Mouse (Mus musculus) right cerebral cortex, postnatal 4 days (tissue): ENCODE data around the gene 4930438A08Rik.
A peak's percentile ranks its signal among the peaks of the same experiment; 100 is the strongest.
"Not testable (repeated sequence)": the region's sequence is repeated elsewhere in the genome, so short reads cannot be mapped to it uniquely, and the experiment has no call there.

Source experiments
- DNase-seq: peaks from one replicate; pipeline ENCODE4 v3.0.0-alpha.2; 2022

The 4930438A08Rik gene

DNA sequence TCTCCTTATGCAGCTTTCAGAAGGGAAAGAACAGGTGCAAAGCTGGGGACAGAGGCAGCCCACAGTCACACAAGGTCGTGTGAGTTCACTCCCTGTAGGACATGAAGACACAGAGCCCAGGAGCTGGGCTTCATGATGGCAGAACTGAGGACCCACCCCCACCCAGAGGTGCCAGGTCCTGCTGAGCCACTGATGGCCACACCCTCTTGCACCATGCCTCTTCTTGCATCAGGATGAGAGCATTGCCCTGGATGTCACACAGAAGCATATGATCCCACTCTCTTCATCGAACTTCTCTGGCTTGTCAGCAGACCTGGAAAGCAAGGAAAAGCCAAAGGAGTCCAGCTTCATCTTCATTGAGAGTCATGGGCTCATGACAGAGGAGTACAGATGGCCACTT lies at the start of gene 4930438A08Rik:
TSS of gene 4930438A08Rik (plus strand) at position 228 of the 400 bp plus-strand sequence.
- DNase-seq = no peak

DNA sequence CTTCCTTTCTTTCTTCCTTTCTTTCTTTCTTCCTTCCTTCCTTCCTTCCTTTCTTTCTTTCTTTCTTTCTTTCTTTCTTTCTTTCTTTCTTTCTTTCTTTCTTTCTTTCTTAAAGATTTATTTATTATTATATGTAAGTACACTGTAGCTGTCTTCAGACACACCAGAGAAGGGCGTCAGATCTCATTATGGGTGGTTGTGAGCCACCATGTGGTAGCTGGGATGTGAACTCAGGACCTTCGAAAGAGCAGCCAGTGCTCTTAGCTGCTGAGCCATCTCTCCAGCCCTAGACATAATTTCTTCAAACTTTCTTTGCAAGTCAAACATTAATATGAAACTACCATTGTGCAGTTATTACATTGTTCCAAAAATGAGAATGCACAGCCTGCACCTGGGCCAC lies 49.7 kb upstream of the 4930438A08Rik start:
- not testable (repeated sequence) for DNase-seq

GRCm38 (mm10) chr11:58225655-58226054 lies 48.9 kb upstream of the 4930438A08Rik start:
- DNase-seq = peak; percentile 36

GRCm38 (mm10) chr11:58226425-58226824 lies 48.2 kb upstream of the 4930438A08Rik start:
- DNase-seq = no peak

DNA sequence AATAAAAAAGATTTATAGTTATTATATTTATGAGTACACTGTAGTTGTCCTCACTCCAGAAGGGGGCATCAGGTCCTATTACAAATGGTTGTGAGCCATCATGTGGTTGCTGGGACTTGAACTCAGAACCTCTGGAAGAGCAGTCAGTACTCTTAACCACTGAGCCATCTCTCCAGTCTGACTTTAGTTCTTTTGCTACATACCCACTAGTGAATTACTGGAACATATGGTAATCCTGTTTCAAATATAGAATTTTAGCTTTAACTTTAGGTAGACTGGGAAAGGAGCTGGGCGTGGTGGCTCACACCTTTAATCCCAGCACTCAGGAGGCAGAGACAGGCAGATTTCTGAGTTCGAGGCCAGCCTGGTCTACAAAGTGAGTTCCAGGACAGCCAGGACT lies 46.6 kb upstream of the 4930438A08Rik start:
- not testable (repeated sequence) for DNase-seq

DNA sequence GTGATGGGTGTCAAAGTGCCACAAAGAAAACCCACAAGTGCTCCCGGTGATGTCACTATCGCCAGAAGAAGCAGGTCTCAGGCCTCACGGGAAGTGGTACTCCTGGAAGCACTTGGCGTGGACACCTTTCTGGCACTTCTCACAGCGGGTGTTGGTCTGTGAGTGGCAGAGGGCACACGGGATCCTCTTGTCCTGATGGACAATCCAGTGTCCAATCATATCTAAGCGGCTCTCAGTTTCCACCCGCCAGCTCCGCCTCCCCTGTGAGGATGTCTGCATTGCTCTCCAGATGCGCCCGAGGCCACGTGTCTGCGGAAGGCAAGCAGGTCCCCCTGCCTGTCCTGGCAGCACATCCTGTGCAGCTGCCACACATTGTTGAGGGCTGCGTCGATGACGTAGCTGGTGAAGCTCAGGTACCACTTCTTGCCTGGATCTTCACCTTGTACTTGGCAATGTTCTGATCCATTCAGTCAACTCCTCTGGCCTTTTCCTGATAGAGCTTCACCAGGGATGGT lies 44.1 kb upstream of the 4930438A08Rik start:
- no peak for DNase-seq

- no peak for DNase-seq
These were observed 43.4 kb upstream of the 4930438A08Rik start for GRCm38 (mm10) chr11:58231156-58231555.

- DNase-seq = not testable (repeated sequence)
These were observed 40.0 kb upstream of the 4930438A08Rik start for GRCm38 (mm10) chr11:58234551-58234950.

- no peak for DNase-seq
These were observed 39.4 kb upstream of the 4930438A08Rik start for GRCm38 (mm10) chr11:58235152-58235551.

DNA sequence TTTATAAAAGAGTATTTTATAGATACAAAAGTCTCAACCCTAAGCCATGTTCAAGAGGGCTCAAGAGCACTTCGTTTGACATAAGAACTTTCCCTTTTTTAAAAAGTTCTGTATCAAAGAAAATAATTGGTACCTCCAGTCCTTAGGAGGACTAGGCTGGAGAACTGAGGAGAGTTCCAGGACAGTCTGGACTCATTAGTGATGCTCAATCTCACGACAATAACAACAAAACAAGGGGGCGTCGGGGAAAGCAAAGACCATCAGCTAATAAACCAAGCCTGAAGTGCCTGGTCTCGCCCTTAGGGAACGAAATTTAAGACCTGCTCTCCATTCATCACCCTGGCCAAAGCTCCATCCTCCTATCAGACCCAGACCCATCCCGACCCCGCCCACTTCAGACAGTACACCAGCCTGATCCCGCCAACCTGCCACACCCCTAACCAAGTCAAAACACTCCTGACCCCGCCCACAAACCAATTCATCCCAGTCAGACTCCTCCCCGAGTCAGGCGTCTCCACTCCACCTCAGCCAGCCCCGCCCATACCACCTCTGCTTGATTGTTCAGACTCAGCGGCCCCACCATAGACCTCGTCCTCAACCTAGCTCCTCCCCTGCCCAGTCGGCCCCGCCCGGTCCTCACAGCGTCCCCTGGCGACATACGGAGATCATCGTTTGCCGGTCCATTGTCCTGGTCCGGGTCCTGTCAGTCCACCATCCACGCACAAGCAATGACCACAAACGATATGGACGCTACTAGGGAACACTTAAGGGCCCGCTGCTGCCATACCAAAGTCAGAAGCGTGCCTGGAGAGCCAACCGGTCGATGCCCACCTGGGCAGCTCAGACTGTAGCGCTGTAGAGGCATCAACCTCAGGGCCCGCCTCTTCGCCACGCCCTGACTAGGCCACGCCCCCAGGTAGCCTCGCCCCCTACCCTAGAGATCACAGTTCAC lies 35.5 kb upstream of the 4930438A08Rik start:
- peak; percentile 37 for DNase-seq

DNA sequence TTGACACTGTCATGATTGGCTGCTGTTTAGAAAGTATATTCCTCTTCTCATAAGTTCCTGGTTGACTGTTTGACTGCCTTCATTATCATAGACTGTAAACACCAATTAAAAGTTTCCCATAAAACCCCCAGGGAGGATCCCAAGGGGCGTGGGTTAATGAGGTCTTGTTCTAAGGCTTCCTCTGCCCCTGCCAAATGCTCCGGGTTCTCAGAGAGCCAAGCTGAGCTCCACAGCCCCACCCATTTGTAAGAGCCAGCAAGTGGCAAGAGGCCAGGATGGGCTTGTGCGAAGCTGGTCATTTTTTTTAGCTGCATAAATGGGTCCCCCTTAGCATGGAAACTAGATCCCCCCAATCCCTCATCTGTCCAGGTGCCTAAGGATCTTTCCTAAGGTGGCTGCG lies 27.3 kb upstream of the 4930438A08Rik start:
- DNase-seq = no peak

- DNase-seq = no peak
These were observed 25.2 kb upstream of the 4930438A08Rik start for GRCm38 (mm10) chr11:58249203-58249981.

GRCm38 (mm10) chr11:58250550-58250949 lies 24.0 kb upstream of the 4930438A08Rik start:
- no peak for DNase-seq

DNA sequence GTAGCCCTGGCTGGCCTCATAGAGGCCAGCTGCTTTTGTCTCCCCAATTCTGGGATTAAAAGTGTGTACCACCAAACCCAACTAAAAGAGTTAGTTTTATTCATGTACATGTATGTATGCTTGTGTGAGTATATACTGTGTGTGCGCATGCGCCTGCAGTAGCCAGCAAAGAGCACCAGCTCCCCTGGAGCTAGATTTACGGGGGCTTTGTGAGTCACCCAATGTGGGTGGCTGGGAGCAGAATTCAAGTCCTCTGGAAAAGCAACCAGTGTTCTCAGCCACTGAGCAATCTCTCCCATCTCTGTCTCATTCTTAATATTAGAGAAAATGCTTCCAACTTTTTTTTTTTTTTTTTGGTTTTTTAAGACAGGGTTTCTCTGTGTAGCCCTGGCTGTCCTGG lies 20.2 kb upstream of the 4930438A08Rik start:
- no peak for DNase-seq

GRCm38 (mm10) chr11:58257816-58258215 lies 16.8 kb upstream of the 4930438A08Rik start:
- DNase-seq = no peak

GRCm38 (mm10) chr11:58260156-58260555 lies 14.4 kb upstream of the 4930438A08Rik start:
- no peak for DNase-seq

DNA sequence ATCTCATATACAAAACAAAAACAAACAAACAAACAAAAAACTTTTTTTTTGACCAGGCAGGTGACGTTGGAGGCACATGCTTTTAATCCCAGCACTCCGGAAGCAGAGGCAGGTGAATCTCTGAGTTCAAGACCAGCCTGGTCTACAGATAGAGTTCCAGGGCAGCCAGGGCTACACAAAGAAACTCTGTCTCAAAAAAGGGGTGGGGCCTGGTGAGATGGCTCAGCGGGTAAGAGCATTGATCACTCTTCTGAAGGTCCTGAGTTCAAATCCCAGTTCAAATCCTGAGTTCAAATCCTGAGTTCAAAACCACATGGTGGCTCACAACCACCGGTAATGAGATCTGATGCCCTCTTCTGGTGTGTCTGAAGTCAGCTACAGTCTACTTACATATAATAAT lies 12.8 kb upstream of the 4930438A08Rik start:
- DNase-seq = no peak

GRCm38 (mm10) chr11:58262336-58262735 lies 12.3 kb upstream of the 4930438A08Rik start:
- no peak for DNase-seq

GRCm38 (mm10) chr11:58263516-58263915 lies 11.1 kb upstream of the 4930438A08Rik start:
- no peak for DNase-seq

- no peak for DNase-seq
These were observed 10.1 kb upstream of the 4930438A08Rik start for GRCm38 (mm10) chr11:58264546-58264945.

DNA sequence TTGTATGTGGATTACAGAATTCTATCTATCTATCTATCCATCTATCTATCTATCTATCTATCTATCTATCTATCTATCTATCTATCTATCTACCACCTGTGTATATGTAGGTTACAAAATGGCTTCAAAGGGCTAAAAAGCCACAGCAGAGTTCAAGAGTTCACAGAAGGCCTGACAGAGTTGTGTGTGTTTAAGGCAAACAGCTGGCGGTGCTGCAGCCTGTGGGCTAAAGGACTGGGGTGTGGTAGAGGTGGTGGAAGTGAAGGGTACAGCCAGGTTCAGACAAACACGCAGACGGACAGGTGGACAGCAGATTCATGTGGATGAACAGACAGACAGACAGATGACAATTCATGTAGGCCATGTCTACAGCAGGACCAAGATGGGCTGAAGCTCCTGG lies 6.3 kb upstream of the 4930438A08Rik start:
- no peak for DNase-seq

DNA sequence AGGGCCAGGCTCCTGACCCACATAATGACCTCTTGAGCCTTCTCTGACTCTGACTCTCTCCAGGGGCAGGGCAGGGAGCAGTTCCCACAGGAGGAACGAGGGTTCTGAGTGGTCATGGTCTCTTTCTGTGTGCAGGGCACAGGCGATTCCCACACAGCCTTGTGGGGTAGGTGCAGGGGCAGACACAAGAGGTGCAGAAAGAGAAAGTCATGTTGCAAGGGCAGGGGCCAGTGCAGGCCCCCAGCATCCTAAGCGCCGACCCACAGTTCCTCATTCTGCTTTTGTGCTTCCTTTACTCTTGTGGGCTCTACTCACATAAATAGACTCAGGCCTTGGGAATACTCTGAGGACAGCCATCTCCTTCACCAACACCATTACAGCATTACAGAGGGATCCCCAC lies 1.2 kb downstream of the 4930438A08Rik start:
- no peak for DNase-seq

GRCm38 (mm10) chr11:58281970-58282496 lies 7.4 kb downstream of the 4930438A08Rik start:
- no peak for DNase-seq
